Mouse (Mus musculus) liver, adult 2 months (tissue): Measurements from ENCODE around the gene Relt.

ENCODE experiments used
- CTCF ChIP-seq: fragments of 200-500 bp; IDR thresholded peaks from 2 replicates; pipeline ENCODE4 v1.5.1; 2011; ENCODE audit warnings: low read depth, low read length, control low read depth
- POLR2A ChIP-seq: fragments of 200-500 bp; IDR thresholded peaks from 2 replicates; pipeline ENCODE4 v1.6.1; 2011; ENCODE audit warnings: low read length, control low read depth; ENCODE audit not compliant: insufficient read depth; ENCODE audit errors: extremely low read depth

DNA sequence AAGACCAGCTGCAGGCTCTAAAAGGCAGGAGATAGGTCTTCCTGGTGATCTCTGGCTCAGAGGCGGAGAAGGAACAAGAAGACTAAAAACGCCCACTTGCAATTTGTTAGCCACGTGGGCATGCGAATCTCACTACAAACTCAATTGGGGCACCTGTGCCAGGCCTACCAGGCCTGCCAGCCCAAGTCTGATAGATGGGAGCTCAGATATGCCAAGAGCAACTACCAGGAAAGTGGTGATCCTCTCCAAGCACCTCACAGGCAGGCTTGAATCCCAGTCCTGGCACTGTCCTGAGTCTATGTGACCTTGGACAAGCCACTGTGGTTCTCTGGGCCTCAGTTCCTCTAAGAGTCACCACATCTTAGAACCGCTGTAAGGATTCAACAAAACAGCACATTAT, 2.0 kb downstream of the Relt start:
- TF ChIP-seq POLR2A (no peak), CTCF (no peak)
